Mouse (Mus musculus) gastrocnemius, postnatal 36 days (tissue): Measurements from ENCODE around the gene Olfr54. TPM values are rescaled to one million over a fixed set of nuclear protein-coding genes. Genes with fewer than 3 reads are reported as not detected.
A peak's percentile ranks its signal among the peaks of the same experiment; 100 is the strongest.
"Not testable (repeated sequence)": the region's sequence is repeated elsewhere in the genome, so short reads cannot be mapped to it uniquely, and the experiment has no call there.

Experiments used
- DNase-seq, 2 experiments: peaks; one replicate each; pipeline ENCODE4 v3.0.0; 2022
- intact Hi-C: fragments of 180-260 bp; cut with DNase I; formaldehyde crosslinking; loops from one replicate; pipeline ENCODE4 v1.15.1; 2025
- long read RNA-seq, 2 experiments: library from polyadenylated mRNA; stranded (forward); transcript quantifications; one replicate each; pipeline ENCODE4 v2.0.0; 2021
- total RNA-seq, 2 experiments: library from RNA; stranded (reverse); gene quantifications; 2 replicates each; pipeline ENCODE4 v1.2.3; 2021

Olfr54 gene
- total RNA-seq = not detected
- long read RNA-seq, experiment 1 = 0 reads
- long read RNA-seq, experiment 2 = 0 reads

DNA sequence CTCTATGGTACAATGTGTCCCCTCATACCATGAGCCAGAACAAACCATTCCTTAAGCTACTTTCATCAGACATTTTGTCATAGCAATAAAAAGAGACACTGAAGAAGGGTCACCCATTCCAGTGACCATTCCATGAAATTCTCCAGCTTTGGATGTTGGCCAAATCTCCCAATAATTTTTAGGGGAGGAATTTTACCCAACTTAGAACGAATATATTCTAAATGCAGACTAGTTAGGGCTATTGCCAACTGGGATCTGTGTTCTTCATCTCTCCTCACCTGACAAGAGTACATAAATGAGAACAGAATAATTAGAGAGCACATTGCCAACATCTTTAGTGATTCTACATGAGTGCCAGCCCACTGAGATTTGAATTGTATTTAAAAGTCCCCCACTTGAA, at the start of gene Olfr54:
TSS of gene Olfr54 (plus strand) at position 301 of the 400 bp plus-strand sequence.
- no peak for DNase-seq
- intact Hi-C loops = no loop called here

DNA sequence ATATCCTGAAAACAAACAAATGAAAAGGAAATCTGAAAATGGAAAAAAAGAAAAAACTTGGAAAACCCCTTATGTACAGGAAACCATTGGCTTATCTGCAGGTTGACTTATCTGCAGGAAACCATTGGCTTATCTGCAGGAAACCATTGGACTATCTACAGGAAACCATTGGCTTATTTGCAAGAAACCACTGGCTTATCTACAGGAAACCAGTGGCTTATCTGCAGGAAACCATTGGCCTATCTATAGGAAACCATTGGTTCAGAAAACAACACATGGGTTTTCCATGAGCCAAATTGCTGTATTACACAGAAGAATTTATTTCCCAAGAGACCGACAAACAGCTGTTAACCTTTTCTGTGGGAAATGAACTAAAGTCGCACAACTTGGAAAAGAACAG, 49.1 kb upstream of the Olfr54 start:
- intact Hi-C loops = no loop called here

GRCm38 (mm10) chr11:50966230-50966629, 47.8 kb upstream of the Olfr54 start, which contains the start of gene Olfr1378:
TSS of gene Olfr1378 (plus strand) at chr11:50966530.
- intact Hi-C loops = no loop called here
- no peak for DNase-seq

More for the DNA sequence above, 49.1 kb upstream of the Olfr54 start:
- no peak for DNase-seq

GRCm38 (mm10) chr11:50977216-50977615, 36.8 kb upstream of the Olfr54 start:
- intact Hi-C loops = no loop called here

DNA sequence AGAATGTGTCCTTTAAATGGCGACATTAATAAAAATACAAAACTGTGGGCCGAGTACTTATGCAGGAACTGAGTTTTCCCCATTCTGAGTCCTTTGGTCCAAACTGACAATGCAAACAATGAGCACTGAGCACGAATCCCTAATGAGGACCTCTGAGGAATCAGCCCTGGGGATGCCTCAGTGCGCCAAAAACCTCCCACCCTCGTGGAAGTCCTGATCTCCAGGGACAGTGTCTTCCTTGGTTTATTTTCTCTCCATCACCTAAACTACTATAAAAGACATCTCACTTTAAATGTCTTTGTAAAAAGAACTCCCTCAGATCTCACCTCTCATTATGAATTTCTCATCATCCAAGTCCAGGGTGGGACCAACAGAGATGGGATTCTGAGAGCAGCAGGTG, 32.4 kb upstream of the Olfr54 start, which contains the start of gene Olfr1377:
TSS of gene Olfr1377 (plus strand) at position 301 of the 400 bp plus-strand sequence.
- intact Hi-C loops = no loop called here
- DNase-seq = no peak

More at GRCm38 (mm10) chr11:50977216-50977615, 36.8 kb upstream of the Olfr54 start:
- no peak for DNase-seq

DNA sequence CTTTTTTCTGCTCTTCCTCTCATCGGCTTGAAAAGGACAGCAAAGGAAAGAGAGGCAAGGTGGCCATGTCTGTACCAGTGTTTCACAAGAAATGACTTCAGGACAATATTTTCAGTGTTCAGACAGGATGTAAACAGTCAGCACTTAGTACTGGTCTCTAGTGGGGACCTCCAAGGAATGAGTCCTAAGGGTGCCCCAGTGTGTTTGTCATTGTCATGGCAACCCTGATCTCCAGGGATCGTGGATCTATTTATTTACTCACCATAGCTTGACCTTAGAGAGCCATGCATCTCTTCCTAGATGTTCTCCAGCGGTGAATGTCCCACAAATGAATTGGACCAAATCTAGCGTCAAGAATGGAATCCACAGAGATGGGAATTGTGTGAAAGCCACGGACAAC, 10.7 kb upstream of the Olfr54 start, which contains the start of gene Olfr51:
TSS of gene Olfr51 (plus strand) at position 301 of the 400 bp plus-strand sequence.
- intact Hi-C loops = no loop called here
- DNase-seq = no peak

- intact Hi-C loops = no loop called here
- DNase-seq = no peak
These were observed 2.2 kb upstream of the Olfr54 start for GRCm38 (mm10) chr11:51011821-51012220.

DNA sequence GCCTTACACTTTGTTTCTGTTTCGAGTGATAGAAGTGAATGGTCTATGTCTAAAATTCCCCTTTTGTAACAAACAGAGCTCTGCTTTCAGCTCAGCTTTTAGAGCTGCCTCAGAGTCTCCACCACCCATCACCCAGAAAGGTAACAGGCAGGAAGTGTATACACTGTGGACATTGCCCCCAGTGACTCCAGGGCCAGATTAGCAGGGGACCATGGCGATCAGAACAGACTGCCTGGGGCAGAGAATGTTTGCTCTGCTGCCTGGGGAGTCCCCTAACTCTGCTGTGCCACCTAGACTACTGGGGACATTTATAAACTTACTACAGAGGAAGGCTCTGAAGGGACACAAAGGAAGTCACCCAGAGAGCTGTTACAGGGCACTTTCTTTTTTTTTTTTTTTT, 2.3 kb downstream of the Olfr54 start:
- intact Hi-C loops = no loop called here
- DNase-seq = no peak

GRCm38 (mm10) chr11:51026811-51027210, 12.8 kb downstream of the Olfr54 start:
- DNase-seq, intact Hi-C loops: not testable (repeated sequence)

DNA sequence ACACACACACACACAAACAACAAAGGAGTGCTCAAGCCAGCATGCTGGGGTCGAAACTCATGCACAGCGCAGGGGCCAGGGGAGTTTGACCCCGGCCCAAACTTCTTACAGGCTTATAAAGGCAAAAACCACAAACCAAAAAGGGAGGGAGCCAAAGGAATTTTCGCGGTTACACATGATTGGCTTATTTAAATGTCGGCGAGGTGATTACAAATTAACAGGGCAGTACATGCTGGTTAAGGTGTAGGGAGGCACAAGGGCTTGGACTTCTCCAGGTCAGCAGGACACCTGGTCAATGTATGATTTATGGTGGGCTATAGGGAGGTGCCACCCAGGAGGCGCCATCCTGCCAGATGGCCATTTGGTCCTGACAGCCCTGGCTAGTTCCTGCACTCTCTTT, 15.3 kb downstream of the Olfr54 start:
- DNase-seq, intact Hi-C loops: not testable (repeated sequence)

- no peak for DNase-seq
- intact Hi-C loops = loop anchor here (5.0 kb wide), 1 partner anchor 88 kb away; the partner anchor contains the start of gene 4933414I15Rik
These were observed 16.2 kb downstream of the Olfr54 start for GRCm38 (mm10) chr11:51030225-51030624.

GRCm38 (mm10) chr11:51032851-51033250, 18.8 kb downstream of the Olfr54 start:
- intact Hi-C loops = loop anchor here (5.0 kb wide), 1 partner anchor 91 kb away; the partner anchor contains the start of gene 4933414I15Rik
- no peak for DNase-seq

DNA sequence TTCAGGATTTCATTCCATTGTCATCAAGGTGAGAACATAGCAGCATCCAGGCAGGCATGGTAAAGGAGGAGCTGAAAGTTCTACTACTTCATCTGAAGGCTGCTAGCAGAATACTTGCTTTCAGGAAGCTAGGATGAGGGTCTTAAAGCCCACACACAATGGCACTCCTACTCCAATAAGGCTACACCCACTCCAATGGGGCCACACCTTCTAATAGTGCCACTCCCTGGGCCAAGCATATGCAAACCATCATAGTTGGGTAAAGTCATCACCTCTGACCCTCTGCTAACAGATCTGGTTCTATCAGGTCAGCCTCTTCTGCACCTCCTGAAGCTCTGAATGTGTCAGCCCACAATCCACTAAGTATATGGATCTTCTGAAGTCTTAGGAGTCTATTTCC, 20.1 kb downstream of the Olfr54 start:
- intact Hi-C loops = loop anchor here (5.0 kb wide), 1 partner anchor 92 kb away; the partner anchor contains the start of gene 4933414I15Rik
- DNase-seq = not testable (repeated sequence)

- intact Hi-C loops = no loop called here
- DNase-seq = no peak
These were observed 21.9 kb downstream of the Olfr54 start for GRCm38 (mm10) chr11:51035951-51036350.

GRCm38 (mm10) chr11:51044776-51045175, 30.7 kb downstream of the Olfr54 start:
- DNase-seq, intact Hi-C loops: not testable (repeated sequence)

- intact Hi-C loops, DNase-seq: not testable (repeated sequence)
These were observed 33.8 kb downstream of the Olfr54 start, which contains the start of gene Olfr1375 for GRCm38 (mm10) chr11:51047809-51048208. TSS of gene Olfr1375 (plus strand) at chr11:51048109.

DNA sequence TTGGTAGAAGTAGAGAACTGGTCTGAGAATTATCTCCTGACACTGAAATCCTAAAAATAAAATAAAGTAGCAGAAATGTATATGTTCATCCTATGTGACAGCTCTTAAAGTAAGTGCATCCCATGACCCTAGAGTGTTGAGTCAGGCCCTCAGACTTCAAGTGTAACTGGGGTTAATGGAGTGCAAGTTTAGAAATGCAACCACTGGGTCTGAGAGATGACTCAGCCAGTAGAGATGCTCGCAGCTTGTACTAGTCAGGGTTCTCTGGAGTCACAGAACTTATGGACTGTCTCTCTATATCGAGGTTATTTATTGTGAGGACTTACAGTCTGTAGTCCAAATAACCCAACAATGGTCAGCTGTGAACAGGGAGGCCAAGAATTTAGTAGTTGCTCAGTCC, 37.6 kb downstream of the Olfr54 start:
- DNase-seq = no peak
- intact Hi-C loops = no loop called here

DNA sequence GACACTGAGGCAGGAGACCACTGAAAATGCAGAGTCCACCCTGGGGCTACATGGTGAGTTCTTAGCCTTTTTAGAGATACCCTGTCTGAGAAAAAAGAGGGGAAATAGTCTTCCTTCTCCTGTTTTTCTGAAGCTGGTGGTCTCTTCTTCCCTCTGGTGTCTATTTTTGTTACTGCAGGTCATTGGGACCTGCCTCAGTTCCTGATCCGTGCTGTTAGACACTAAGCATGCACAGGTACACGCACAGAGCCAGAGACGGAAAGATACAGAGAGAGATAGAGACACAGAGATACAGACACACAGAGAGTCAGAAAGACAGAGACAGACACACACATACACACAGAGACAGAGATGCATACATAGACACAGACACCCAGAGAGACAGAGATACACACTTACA, 39.2 kb downstream of the Olfr54 start:
- no peak for DNase-seq
- intact Hi-C loops = no loop called here

DNA sequence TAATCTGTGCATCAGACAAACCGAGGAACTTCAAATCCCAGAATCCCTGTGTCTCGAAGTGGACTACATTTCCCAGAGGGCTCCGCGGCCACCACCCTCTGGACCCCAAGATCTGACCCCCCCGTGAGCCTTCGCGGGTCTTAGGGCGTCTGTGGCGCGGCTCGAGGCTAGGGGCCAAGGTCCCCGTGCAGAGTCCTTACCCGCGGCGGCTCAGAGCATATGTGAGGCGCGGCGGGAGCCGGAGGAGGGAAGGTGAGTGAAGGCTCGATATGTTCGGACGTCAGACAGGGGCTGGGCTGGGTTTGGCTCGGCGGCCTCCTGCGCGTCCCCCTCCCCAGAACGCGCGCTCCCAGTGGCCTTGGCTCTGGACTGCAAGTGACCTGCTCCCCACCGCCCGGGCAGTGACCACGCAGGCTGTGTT, 45.1 kb downstream of the Olfr54 start, which contains the start of gene Zfp354a:
TSS of gene Zfp354a (plus strand) at position 107 of the 421 bp plus-strand sequence.
- intact Hi-C loops = loop anchor here (1.0 to 5.0 kb wide), 3 partner anchors 123 to 237 kb away; partner anchors contain the start of gene Zfp354b
- peak; percentile 51 to 58 for DNase-seq

DNA sequence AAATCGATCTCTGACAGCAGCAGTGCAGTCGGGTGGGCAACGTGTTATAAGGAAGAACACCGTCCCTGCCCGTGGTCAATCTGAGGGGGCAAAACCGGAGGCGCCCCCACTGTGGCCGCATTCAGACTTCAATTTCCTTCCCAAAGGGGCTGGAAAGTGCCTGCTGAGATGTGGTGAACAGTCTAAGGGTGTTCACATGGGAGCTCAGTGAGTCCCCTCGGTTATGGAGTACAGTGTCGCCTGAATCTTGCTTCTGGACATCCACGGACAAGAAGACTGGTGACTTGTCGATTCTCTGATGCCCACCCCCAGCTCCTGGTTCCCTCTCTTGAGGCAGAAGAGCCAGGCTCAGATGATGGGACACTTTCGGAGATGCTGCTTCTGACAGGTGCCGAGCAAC, 45.6 kb downstream of the Olfr54 start:
- intact Hi-C loops = loop anchor here (1.0 to 5.0 kb wide), 3 partner anchors 123 to 237 kb away; partner anchors contain the start of gene Zfp354b
- DNase-seq = no peak

DNA sequence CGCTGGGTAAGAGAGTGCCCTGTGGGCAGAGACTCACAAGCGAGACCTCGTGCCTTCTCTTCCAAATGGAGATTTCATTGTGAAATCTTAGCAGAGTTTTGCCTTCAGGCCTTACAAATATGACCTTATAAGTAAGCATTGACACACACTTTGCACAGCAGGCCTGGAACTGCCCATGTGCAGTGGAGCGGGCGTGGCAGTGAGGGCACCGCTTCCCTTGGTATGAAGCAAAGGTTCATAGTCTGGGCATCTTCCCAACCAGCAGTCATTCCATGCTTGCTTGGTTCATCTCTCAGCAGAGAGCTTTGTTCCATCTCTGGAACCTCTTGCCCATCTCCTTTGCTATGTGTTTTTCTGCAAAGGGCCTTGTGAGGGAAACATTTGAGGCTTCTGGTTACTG, 46.9 kb downstream of the Olfr54 start:
- DNase-seq = no peak
- intact Hi-C loops = no loop called here

DNA sequence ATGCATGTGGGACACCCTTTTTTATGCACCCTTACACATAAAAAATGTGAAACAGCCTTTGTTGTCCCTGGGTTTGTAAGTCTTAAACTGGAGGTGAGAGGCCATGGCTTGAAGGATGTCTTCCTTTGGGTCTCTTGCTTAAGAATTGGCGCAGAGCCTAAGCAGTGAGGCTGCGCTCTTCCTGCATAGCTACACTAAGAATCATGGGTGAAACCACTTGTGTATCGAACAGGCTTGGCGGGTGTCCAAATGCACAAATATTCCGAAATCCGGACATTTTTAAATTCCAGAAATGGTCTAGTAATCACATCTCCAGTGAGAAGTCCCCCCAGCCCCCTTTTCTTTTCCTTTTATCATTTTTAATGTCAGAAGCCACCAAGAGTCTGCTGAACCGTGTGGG, 49.2 kb downstream of the Olfr54 start:
- intact Hi-C loops = no loop called here
- DNase-seq = no peak
